Mouse (Mus musculus) MN1 (cell line): Measurements from ENCODE around the gene Tm4sf20.

Experiments
- DNase-seq: peaks from one replicate; pipeline ENCODE4 v3.0.0-alpha.2; 2016; ENCODE audit warnings: low spot score

Gene Tm4sf20

DNA sequence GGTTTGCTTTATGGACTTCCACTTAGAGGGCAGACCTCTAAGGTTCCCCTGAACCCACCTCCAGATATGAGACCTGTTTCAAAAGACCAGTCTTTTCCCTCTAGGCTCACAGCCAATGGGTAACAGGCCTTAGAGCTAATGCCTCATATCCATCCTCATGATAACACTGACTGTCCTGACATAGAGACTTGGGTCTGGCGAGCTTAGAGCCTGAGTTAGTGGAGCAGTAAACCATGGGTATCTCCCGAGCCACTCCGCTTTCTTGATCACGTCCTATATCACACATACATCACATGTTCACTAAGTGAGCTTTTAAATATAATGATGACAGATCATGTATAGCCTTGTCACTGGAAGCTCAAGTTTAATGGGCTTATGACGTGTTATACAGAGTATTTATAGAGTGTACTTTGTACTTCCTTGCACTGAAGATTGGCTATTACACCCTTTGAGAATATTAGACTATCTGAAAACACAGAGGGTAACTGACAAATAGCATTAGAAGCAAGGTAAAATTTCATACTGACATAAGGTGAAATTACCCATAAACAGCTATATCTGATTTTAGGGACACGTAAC, 11.2 kb upstream of the Tm4sf20 start:
- DNase-seq, result no peak

- no peak for DNase-seq
These were observed 7.0 kb upstream of the Tm4sf20 start for GRCm38 (mm10) chr1:82775293-82775692.

- DNase-seq, result no peak
These were observed 4.9 kb upstream of the Tm4sf20 start for GRCm38 (mm10) chr1:82773208-82773607.

DNA sequence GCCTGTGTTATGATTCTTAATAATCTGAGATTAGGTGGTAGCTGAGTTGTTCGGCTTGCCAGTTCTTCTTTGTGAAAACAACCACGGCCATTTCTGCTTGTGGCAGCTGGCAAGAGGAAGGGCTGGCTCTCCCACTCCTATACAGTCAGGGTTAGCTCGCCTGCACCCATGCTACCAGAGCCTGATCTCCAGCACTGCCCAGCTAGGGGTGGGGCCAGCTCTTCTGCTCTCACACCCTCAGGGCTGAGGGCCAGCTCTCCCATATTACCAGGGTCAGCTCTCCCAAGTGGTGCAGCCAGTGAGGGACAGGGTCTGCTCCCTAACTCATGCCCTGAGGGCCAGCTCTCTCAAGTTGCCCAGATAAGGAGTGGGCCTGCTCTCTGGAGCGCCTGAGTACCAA, 4.2 kb upstream of the Tm4sf20 start:
- DNase-seq, result no peak

DNA sequence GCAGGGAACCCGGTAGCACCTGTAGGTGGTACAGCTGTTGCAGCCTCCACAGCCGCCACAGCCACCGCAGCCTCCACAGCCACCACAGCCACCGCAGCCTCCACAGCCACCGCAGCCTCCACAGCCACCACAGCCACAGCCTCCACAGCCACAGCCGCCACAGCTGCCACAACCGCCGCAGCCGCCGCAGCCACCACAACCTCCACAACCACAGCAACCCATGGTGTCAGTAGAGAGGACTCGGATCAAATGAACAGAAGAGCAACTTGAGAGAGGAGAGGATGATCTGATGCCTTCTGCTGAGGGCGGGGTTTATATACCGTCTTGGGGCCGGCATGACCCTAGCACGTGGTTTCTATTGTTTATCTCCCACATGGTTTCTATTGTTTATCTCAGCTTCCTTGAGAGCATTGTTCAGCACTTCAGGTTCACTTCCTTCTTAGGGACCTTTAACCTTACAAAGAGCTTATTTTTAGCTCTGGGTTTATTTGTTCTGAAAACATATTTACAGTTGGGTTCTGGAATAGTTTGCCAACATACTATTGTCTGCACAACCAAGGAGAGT, 2.8 kb upstream of the Tm4sf20 start, which contains the start of gene Gm47791:
Gm47791 (minus strand) TSS at position 222 of the 565 bp plus-strand sequence.
- DNase-seq, result no peak

GRCm38 (mm10) chr1:82766641-82767040, 1.6 kb downstream of the Tm4sf20 start:
- DNase-seq, result no peak

GRCm38 (mm10) chr1:82766227-82766626, 2.0 kb downstream of the Tm4sf20 start:
- DNase-seq, result no peak

GRCm38 (mm10) chr1:82762274-82762673, 6.0 kb downstream of the Tm4sf20 start:
- no peak for DNase-seq

- no peak for DNase-seq
These were observed 6.6 kb downstream of the Tm4sf20 start for GRCm38 (mm10) chr1:82761454-82762169.

GRCm38 (mm10) chr1:82759520-82759919, 8.7 kb downstream of the Tm4sf20 start:
- DNase-seq, result no peak

GRCm38 (mm10) chr1:82747714-82748452, 20.4 kb downstream of the Tm4sf20 start:
- DNase-seq, result no peak

- DNase-seq, result peak; percentile 58
These were observed 21.9 kb downstream of the Tm4sf20 start for GRCm38 (mm10) chr1:82746408-82746807.

- no peak for DNase-seq
These were observed 24.3 kb downstream of the Tm4sf20 start for GRCm38 (mm10) chr1:82743962-82744361.

- no peak for DNase-seq
These were observed 26.7 kb downstream of the Tm4sf20 start for GRCm38 (mm10) chr1:82741539-82741938.

DNA sequence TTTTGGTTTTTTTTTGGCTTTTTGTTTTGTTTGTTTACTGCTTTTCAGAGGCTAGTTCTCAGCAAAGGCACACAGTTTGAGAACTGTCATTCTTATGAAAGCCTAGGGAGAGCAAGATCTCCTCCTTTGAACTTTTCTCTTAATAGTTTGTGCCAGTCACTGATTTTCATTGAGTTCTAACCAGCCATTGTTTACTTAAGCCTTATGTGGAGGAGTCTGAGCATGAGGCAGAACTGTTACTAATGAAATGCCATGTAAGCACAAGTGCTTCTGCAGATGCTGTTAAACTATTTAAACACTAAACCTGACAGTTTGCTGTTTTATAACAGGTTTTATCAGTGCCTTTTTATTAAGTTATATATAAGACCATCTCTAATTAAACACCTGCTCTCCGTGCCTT, 30.2 kb downstream of the Tm4sf20 start:
- DNase-seq, result no peak

GRCm38 (mm10) chr1:82733357-82733756, 34.9 kb downstream of the Tm4sf20 start:
- DNase-seq, result no peak

DNA sequence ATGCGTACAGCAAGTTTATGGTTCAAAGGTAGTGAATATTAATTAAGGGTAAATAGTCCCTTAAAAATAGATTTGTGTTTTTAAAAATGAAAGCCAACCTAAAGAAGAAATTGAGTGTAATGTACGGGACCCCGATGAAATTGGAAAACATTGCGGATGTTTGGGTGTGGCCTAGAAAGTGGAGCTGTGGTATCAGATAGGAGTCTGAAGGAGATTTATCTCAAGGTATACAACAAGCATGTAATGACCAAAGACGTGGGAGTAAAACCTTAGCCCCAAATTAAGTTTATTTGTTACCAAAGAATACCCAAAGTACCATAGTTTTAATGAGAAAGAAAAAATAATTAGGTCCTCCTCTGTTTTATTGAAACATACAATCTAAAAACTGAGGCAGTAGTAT, 41.8 kb downstream of the Tm4sf20 start:
- no peak for DNase-seq

- DNase-seq, result peak; percentile 9
These were observed 42.4 kb downstream of the Tm4sf20 start for GRCm38 (mm10) chr1:82725875-82726185.

DNA sequence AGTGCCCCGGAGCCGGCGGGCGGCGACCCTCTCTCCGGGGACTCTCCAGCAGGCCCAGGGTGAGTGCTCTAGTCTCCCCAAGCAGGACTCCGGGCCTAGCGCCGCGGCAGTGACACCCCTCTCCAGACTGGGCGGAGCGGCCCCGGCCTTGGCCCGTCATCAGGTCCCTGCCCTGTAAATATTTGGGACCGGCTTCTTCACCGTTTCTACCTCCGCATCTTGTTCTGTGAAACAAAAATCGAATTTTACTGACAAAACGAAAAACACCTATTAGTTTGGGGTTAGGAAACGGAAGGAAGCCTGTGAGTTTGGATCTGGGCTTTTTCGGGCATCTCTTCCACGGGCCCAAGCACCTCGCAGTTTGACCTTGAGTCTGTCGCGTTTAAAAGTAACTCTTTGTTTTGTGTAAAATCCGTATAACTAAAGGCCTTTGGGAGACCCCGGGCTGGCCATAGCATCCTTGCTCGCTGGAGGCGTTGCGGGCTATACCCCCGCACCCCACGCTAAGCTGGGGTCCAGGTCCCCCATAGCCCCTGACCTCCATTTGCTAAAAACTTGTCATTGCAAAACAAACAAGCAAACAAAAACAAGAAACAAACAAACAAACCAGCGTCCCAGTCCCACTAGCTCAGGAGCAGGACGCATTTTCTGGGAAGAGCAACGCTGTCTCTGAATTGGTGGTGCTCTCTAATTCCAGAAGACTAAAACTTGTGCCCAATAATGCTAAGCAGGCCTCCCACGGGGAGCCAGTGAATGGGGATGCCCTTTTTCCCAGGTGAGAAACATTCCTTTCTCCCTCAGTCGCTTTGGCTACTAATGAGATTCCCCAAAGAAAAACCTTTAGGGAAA, 43.0 kb downstream of the Tm4sf20 start:
- no peak for DNase-seq

DNA sequence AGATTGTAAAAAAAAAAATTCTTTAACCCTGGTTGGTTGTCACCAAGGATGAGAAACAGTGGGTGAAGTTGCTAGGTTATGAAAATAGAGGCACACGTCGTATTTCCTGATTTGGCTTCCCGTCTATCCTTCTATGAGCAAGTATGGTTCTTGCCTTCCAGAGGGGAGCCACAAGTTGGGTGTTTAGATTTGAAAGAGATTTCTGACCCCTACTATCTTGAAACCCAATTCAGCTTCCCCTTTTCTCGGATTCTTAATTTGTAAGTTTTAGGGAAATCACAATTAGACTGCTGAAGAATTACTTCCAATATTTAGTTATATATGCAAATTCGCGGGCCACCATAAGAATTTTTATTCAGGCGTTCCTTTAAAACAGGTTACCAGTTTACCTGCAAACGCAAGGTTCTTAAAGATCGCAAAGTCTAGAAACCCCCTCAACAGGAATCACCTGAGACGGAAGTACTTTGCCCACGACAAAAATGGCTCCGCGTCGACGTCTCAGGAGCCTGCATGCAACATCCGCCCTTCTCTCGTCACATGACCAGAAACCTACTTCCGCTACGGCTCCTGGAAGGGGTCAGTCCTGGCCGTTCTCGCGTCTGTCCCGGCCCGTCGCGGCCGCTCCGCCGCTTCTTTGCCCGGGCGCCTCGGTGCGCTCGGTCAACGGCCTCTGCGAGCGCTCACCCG, 43.8 kb downstream of the Tm4sf20 start, which contains the start of gene Mff:
Mff (plus strand) TSS at position 552 of the 687 bp plus-strand sequence.
- peak; percentile 94 for DNase-seq

GRCm38 (mm10) chr1:82717816-82718512, 50.3 kb downstream of the Tm4sf20 start:
- no peak for DNase-seq
